Mouse (Mus musculus): ENCODE measurements around the gene Rgn.

GRCm38 (mm10) chrX:20608500-20608899 lies 58.9 kb downstream of the Rgn start:
- TF ChIP-seq CTCF (conservative IDR thresholded peaks at IDR 0.05; ENCODE audit: low read length): no peak
- no peak for TF ChIP-seq NANOG (IDR thresholded peaks at IDR 0.05; ENCODE audit: borderline replicate concordance, low read length)

All from E14TG2a.4 (cell line).